Mouse (Mus musculus): ENCODE measurements around the gene Rusc2.

DNA sequence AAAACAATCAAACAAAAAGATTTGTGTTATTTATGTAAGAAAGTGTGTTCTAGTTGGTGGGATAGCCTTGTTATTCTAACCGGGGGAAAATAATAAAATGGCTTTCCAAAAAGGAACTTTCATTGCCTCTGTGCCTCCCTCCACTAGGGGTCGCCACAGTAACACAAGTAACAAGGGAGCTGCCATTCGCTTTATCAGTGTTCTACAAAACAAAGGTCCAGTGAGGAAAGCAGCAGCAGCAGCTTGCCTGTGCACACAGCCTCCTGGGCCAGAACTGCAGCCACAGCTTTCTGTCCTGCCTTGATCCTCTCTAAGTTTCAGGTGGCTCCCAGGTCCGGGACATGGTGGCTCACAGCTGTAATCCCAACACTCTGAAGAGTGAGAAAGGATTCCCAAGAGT is 49.9 kb downstream of the Rusc2 start:
- peak; percentile 95 for TF ChIP-seq CTCF (IDR thresholded peaks at IDR 0.05)
- TF ChIP-seq EP300 (IDR thresholded peaks at IDR 0.05) = no peak

All from lung, postnatal 0 days (tissue).